Mouse (Mus musculus): ENCODE measurements around the gene Defb36. TPM values are rescaled to one million over a fixed set of nuclear protein-coding genes. Genes with fewer than 3 reads are reported as not detected.

Defb36 gene
- total RNA-seq (2021): not detected

GRCm38 (mm10) chr2:152604057-152604456 is at the start of gene Defb36:
Gene Defb36 (plus strand): TSS chr2:152604327.
- intact Hi-C loops (cut with DNase I): loop anchor here (5.0 kb wide), 1 partner anchor 47 kb away; no protein-coding TSS in a partner anchor
- no peak for DNase-seq (ENCODE audit: low spot score)

- no peak for DNase-seq (ENCODE audit: low spot score)
- intact Hi-C loops (cut with DNase I): loop anchor here (5.0 kb wide), 1 partner anchor 46 kb away; the partner anchor contains the start of gene Defb36
These were observed 47.5 kb upstream of the Defb36 start for GRCm38 (mm10) chr2:152556655-152557054.

GRCm38 (mm10) chr2:152569038-152569437 is 35.1 kb upstream of the Defb36 start, which contains the start of gene Gm17416:
Gene Gm17416 (plus strand): TSS chr2:152569338.
- DNase-seq (ENCODE audit: low spot score): no peak
- intact Hi-C loops (cut with DNase I): no loop called here

GRCm38 (mm10) chr2:152569881-152570280 is 34.2 kb upstream of the Defb36 start:
- no peak for DNase-seq (ENCODE audit: low spot score)
- intact Hi-C loops (cut with DNase I): no loop called here

GRCm38 (mm10) chr2:152570313-152570712 is 33.8 kb upstream of the Defb36 start:
- no peak for DNase-seq (ENCODE audit: low spot score)
- intact Hi-C loops (cut with DNase I): no loop called here

- no peak for DNase-seq (ENCODE audit: low spot score)
- intact Hi-C loops (cut with DNase I): no loop called here
These were observed 31.9 kb upstream of the Defb36 start, which contains the start of gene Defb21 for GRCm38 (mm10) chr2:152572114-152572794. Gene Defb21 (plus strand): TSS chr2:152572744.

- intact Hi-C loops (cut with DNase I): no loop called here
- DNase-seq (ENCODE audit: low spot score): peak; percentile 7
These were observed 30.6 kb upstream of the Defb36 start for GRCm38 (mm10) chr2:152573484-152573883.

GRCm38 (mm10) chr2:152580107-152580506 is 24.0 kb upstream of the Defb36 start, which contains the start of gene Defb19:
Gene Defb19 (minus strand): TSS chr2:152580312.
- intact Hi-C loops (cut with DNase I): no loop called here
- no peak for DNase-seq (ENCODE audit: low spot score)

GRCm38 (mm10) chr2:152580612-152581011 is 23.5 kb upstream of the Defb36 start:
- DNase-seq (ENCODE audit: low spot score): no peak
- intact Hi-C loops (cut with DNase I): no loop called here

GRCm38 (mm10) chr2:152586926-152587560 is 17.1 kb upstream of the Defb36 start:
- intact Hi-C loops (cut with DNase I): loop anchor here (5.0 kb wide), 1 partner anchor 135 kb away; no protein-coding TSS in a partner anchor
- DNase-seq (ENCODE audit: low spot score): no peak

GRCm38 (mm10) chr2:152588450-152588849 is 15.7 kb upstream of the Defb36 start:
- intact Hi-C loops (cut with DNase I): loop anchor here (5.0 kb wide), 1 partner anchor 136 kb away; no protein-coding TSS in a partner anchor
- no peak for DNase-seq (ENCODE audit: low spot score)

- intact Hi-C loops (cut with DNase I): loop anchor here (5.0 kb wide), 1 partner anchor 137 kb away; no protein-coding TSS in a partner anchor
- DNase-seq (ENCODE audit: low spot score): no peak
These were observed 15.1 kb upstream of the Defb36 start for GRCm38 (mm10) chr2:152589021-152589420.

GRCm38 (mm10) chr2:152599299-152599698 is 4.8 kb upstream of the Defb36 start, which contains the start of gene Defb45:
Gene Defb45 (minus strand): TSS chr2:152599399.
- no peak for DNase-seq (ENCODE audit: low spot score)
- intact Hi-C loops (cut with DNase I): no loop called here

GRCm38 (mm10) chr2:152600076-152600475 is 4.1 kb upstream of the Defb36 start:
- intact Hi-C loops (cut with DNase I): loop anchor here (5.0 kb wide), 1 partner anchor 43 kb away; no protein-coding TSS in a partner anchor
- DNase-seq (ENCODE audit: low spot score): no peak

GRCm38 (mm10) chr2:152601275-152601960 is 2.7 kb upstream of the Defb36 start:
- no peak for DNase-seq (ENCODE audit: low spot score)
- intact Hi-C loops (cut with DNase I): loop anchor here (5.0 kb wide), 1 partner anchor 44 kb away; no protein-coding TSS in a partner anchor

- DNase-seq (ENCODE audit: low spot score): no peak
- intact Hi-C loops (cut with DNase I): no loop called here
These were observed 3.6 kb downstream of the Defb36 start for GRCm38 (mm10) chr2:152607746-152608145.

GRCm38 (mm10) chr2:152608719-152609118 is 4.6 kb downstream of the Defb36 start:
- no peak for DNase-seq (ENCODE audit: low spot score)
- intact Hi-C loops (cut with DNase I): no loop called here

- DNase-seq (ENCODE audit: low spot score): no peak
- intact Hi-C loops (cut with DNase I): loop anchor here (10.0 kb wide), 1 partner anchor 153 kb away; no protein-coding TSS in a partner anchor
These were observed 8.1 kb downstream of the Defb36 start for GRCm38 (mm10) chr2:152612193-152612592.

- DNase-seq (ENCODE audit: low spot score): no peak
- intact Hi-C loops (cut with DNase I): loop anchor here (1.0 to 10.0 kb wide), 3 partner anchors 42 to 217 kb away; partner anchors contain the start of gene Bcl2l1
These were observed 11.4 kb downstream of the Defb36 start for GRCm38 (mm10) chr2:152615563-152615962.

- no peak for DNase-seq (ENCODE audit: low spot score)
- intact Hi-C loops (cut with DNase I): loop anchor here (5.0 to 10.0 kb wide), 2 partner anchors 148 to 216 kb away; partner anchors contain the start of gene Bcl2l1
These were observed 12.3 kb downstream of the Defb36 start for GRCm38 (mm10) chr2:152616470-152616869.
